Mouse (Mus musculus): ENCODE measurements around the gene Tdrd5. TPM values are rescaled to one million over a fixed set of nuclear protein-coding genes. Genes with fewer than 3 reads are reported as not detected.

Tdrd5 gene
- polyA plus RNA-seq, 1 experiment from 2014 or later = 0.49 TPM

DNA sequence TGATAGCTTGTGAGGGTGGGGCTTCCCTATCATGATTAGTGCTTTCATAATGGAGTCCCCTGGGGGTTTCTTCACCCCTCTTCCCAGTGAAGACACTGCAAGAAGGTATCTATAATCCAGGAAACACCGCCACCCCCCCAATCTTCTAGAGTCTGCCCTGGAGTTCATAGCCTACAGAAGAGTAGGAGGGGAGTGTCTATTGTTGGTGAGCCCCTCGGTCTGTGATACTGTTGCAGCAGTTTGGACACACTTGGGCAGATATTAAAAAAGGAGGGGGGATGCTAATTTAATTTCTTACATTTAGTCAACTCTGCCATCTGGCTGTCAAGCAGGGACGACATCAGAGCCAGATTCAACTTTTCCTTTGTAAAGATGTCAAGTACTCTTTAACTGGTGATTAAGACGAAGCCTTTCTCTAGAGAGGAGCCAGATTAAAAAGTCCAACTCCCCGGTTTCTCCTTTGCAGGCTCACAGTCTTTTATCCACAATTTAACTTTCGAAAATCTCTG is 91.6 kb downstream of the Tdrd5 start:
- no peak for ATAC-seq (ENCODE audit: insufficient number of reproducible peaks, insufficient read depth, low FRiP score, low read depth)
- Histone ChIP-seq H3K27ac (ENCODE audit: low read length) (no peak overlapping the region), H3K36me3 (ENCODE audit: control insufficient read depth, insufficient read depth, low read length) (no peaks in the 10 kb centered on the region), H3K9me3 (ENCODE audit: control insufficient read depth, low read depth, low read length) (no peaks in the 10 kb centered on the region), H3K4me3 (ENCODE audit: low read depth, low read length) (no peak overlapping the region), H3K9ac (replicated peaks; ENCODE audit: low read depth, low read length) (no peak overlapping the region), H3K4me1 (ENCODE audit: control insufficient read depth, insufficient read depth, low read length) (no peaks in the 10 kb centered on the region), H3K27me3 (ENCODE audit: control insufficient read depth, insufficient read depth, low read length) (no peaks in the 10 kb centered on the region), H3K4me2 (replicated peaks; ENCODE audit: low read depth, low read length) (no peak overlapping the region)
- WGBS = 63% methylated on average over 6 of the region's 6 CpGs

Other genes with a start within 250 kb of the Tdrd5 start
- 6.1 and 7.3 TPM in 2 replicates for gene Fam163a, start 98.6 kb downstream of the Tdrd5 start, polyA plus RNA-seq (2014; fragmentation: Nextera tagmentation; extraction: Ambion mirVana)
- gene Nphs2, start 7.1 kb upstream of the Tdrd5 start, polyA plus RNA-seq (2014; fragmentation: Nextera tagmentation; extraction: Ambion mirVana) = not detected in 2 replicates
- gene Gm2000, start 62.4 kb upstream of the Tdrd5 start, polyA plus RNA-seq (2014; fragmentation: Nextera tagmentation; extraction: Ambion mirVana) = 994 and 1,028 TPM in 2 replicates
- gene Axdnd1, start 117.5 kb upstream of the Tdrd5 start, polyA plus RNA-seq (2014; fragmentation: Nextera tagmentation; extraction: Ambion mirVana) = 0.71 and 0.73 TPM in 2 replicates
- gene Soat1, start 170.7 kb upstream of the Tdrd5 start, polyA plus RNA-seq (2014; fragmentation: Nextera tagmentation; extraction: Ambion mirVana) = 50.0 and 51.6 TPM in 2 replicates
- 0.68 TPM in 1 of 2 replicates, not detected in the other for gene Gm10031, start 220.3 kb upstream of the Tdrd5 start, polyA plus RNA-seq (2014; fragmentation: Nextera tagmentation; extraction: Ambion mirVana)

Data from stomach, embryonic 14.5 days (tissue).